Mouse (Mus musculus) megakaryocyte, adult 5-6 weeks (primary cell): Measurements from ENCODE around the gene Prkag2. TPM values are rescaled to one million over a fixed set of nuclear protein-coding genes. Genes with fewer than 3 reads are reported as not detected.
A peak's percentile ranks its signal among the peaks of the same experiment; 100 is the strongest.

Source experiments
- ATAC-seq: 2 replicates; pipeline ENCODE4 v1.8.0; 2016; ENCODE audit warnings: mild to moderate bottlenecking, inconsistent platforms; ENCODE audit not compliant: poor library complexity, severe bottlenecking
- total RNA-seq, 2 experiments: library from RNA; stranded (forward) in 1 of 2; stranded (reverse) in 1 of 2; fragments of 153-499, 151-499 nt in 1 of 2; fragments of 221-1000, 200-1000 nt in 1 of 2; gene quantifications; 2 replicates each; pipeline versions ENCODE4 v1.2.3 to v1.2.4; 2015 to 2017

Prkag2 gene
- total RNA-seq, 2 experiments from 2014 or later = 45.6 to 46.0 TPM

DNA sequence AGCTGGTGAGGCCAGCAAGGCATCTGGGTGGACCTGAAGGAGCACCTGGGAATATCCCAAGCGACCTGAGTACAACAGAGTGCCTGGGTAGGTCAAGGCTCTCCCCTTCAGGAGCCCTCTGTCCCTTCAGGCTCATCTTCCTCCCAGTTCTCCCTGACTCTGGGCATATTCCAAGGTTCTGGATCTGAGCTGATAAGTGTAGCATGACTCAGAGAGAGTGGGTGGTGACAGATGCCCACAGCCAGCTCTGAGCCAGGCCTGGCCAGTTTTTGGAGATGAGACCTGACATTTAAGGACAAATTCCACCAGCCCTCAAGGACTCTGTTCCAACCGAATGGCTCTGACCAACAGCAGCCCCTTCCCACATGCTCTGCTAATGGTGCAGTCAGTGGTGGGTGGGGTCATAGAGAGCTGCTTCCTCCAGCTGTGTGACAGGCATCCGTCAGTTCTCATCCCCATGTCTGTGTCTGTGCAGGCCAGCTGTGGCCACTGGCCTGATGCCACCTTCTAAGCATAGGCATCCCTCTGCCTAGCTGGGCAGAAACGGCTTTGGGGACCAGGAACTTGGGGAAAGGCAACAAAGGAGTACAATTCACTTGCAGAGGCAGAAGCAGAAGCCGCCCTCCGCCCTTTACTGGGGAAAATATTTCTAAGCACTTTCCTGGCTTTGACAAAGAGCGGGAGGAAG lies 46.3 kb downstream of the Prkag2 start:
- ATAC-seq = no peak

DNA sequence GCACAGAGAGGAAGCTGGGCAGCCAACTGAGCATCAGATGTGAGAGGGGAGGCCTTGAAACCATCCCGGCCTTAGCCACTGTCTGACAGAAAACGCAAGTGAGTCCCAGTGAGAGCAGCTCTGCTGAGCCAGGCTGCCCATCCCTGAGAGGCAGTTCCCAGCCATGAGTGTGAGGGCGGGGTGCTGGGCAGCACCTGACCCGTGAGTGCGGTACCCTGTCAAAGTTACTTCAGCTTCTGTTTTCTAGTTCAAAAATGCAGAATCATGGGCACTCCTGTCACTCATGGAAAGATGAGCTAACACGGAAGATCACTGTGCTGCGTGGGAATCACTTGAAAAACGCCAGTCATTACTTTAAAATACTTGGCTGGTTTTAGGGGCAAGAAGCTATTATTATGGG lies 49.6 kb downstream of the Prkag2 start:
- peak; percentile 63 for ATAC-seq

DNA sequence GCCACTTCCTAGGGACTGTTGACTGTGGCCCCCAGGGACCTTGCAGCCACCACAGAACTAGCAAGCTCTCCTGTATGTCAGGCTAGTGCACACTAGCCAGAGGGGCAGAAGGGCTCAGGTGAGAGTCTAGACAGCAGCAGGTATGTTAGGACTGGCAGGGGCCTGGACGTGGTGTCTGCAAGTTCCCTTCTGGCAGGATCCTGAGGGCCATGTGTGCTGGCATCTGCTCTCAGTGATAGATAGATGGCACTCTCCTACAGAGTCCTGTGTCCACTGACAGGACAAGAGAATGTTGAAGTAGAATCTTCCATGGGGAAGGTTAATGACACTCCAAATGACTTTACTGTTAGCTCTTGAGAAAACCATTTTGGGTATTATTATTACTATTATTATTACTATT lies 52.8 kb downstream of the Prkag2 start:
- ATAC-seq = no peak

DNA sequence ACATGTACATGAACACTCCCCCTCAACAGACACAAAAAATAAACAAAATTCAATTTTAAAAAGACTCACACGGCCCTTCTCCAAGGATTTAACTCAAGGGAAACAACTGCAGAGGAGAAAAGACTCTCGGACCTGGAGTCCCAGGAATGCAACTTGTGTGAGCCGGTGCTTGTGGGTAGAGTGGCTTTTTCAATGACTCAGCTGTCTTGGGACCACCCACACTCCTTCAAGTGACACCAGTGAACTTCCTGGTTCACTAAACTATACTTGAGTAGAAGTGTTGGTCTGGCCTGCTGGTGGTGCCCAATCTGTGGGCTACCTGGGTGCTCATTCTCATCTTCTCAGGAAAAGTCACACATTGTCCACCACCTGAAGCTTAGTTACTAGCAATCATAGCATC lies 53.7 kb downstream of the Prkag2 start:
- no peak for ATAC-seq

DNA sequence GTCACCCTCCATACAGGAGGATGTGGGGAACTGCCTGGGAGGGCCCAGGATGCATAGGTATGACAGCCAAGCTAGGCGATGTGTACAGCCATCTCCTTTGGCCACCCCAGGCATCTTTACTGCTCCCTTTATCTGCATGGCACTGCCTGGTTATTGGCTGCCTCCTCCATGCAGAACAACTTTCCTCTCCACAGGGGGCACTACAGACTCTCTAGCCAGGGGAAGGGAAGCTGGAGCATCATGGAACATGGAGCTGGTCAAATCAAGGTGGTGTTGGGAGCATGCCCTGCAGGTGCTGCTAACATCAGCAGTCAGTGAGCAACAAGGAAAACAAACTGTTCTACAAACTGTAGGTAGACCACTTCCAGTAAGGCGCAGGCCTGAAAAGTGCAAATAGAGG lies 56.4 kb downstream of the Prkag2 start:
- ATAC-seq = no peak

DNA sequence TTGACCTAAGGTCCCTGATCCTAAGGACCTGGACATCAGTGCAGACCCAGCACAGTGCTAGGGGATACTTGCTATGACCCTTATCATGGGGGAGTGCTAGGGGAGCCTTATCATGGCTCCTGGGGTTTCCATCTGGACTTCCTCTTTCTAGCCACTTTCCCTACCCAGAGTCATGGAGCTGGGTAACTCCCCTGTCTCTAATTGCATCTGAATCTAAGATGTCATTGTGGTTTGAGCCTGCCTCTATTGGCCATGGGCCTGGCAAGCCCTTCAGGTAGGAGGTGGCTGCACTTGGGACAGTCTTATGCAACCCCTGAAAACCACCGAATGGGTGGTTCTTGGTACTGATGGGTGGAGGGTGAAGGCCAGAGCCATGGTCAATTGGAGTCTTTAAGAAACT lies 58.5 kb downstream of the Prkag2 start:
- ATAC-seq = peak; percentile 88

DNA sequence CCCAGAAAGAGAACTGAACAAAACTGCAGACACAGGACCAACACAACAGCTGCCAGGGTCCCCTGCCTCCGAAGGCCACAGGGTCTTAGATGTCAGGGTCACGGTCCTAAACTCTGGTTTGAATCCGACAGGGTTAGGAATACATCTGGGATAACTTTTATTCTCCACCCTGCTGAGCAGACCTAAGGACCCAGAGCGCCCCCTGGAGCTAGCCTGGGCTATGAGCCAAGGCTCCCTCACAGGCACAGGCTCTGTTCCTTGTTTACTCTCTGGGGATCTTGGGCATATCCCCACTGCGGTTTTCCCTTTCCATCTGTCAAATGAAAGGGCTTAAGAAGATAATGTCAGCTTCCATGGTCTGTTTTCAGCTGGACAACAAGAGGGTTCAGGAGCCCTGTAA lies 59.1 kb downstream of the Prkag2 start:
- no peak for ATAC-seq

DNA sequence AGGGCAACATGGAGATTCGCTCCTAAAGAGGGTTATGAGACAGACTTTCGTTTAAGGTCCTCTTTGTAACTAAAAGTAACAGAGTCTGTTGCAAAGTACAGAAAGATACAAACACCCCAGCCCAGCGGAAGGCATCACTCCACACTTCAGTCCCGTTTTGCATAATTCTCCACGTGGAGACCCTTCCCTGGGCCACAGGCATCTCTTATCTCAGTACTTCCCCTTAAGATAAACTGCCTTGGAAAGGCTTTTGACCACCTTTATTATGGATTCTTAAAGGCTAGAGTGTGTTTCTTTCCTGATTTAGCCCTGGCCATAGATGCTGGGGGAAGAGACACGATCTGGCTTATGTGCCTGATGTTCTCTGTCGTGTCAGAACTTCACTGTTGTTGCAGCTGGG lies 59.5 kb downstream of the Prkag2 start:
- ATAC-seq = no peak

DNA sequence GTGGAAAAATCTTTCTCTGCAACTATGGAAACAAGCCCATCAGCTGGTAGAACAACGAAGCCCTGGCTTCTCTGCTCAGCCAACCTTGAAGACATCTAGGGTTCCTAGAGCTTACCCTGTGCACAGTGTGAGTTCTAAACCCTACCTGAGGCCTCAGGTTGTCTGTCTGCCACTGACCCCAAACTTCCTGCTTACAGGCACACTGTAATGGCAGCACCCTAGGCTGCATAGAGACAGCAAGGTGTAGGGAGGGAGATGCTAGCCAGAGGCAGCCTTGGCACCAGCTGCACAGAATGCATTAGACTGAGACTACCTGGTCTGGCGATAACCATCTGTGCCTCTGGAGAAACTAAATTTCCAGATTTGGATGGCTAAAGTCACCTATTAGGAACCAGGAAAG lies 61.6 kb downstream of the Prkag2 start:
- no peak for ATAC-seq

DNA sequence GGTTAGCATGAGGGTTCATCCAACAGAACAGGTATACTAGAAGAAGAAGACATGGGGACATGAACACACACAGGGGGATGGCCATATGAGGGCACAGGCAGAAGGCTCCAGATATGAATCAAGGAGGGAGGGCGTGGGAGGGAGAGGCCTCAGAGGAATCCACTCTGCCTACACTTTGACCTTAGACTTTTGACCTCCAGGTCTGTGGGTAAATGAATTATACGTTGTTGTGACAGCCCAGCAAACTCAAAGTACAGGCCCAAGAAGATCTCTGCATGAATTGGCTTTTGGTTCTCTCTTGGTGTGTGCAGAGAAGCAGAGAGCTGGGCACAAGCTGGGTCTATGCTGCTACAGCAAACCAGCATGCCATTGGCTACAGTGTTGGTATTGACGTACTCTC lies 65.1 kb downstream of the Prkag2 start:
- no peak for ATAC-seq

DNA sequence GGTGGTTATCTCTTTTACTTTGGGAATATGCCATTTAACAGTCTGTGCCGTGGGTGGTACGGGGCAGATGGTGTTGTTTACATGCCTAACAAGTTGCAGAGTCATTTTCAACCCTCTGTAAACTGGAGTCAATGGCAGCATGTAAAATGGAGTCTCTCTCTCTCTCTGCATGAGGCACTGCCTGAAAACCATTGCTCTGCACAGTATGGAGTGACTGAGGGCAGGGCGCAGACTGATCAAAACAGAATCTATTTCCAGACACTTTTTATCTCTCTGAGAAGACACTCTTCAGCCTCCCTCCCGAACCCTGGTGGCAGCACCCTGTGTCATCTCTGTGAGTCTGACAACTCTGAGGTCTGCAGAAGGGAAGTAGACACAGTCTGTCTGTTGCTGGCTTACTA lies 69.0 kb downstream of the Prkag2 start:
- no peak for ATAC-seq

DNA sequence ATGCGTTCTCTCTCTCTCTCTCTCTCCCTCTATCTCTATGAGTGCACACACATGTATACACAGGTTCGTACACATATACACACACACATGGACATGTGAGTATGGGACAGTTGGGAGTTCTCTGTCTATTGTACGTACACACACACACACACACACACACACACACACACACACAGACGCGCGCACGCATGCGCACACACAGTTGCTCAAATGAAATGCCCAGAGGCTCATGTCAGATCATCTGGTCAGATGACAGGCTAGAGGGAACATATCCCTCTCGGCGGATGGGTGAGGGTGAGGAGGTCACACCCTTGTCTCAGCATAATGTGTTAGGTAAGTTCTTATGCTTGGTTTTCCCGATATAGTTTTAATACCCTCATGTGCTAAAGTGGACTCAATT lies 69.4 kb downstream of the Prkag2 start:
- ATAC-seq = no peak

DNA sequence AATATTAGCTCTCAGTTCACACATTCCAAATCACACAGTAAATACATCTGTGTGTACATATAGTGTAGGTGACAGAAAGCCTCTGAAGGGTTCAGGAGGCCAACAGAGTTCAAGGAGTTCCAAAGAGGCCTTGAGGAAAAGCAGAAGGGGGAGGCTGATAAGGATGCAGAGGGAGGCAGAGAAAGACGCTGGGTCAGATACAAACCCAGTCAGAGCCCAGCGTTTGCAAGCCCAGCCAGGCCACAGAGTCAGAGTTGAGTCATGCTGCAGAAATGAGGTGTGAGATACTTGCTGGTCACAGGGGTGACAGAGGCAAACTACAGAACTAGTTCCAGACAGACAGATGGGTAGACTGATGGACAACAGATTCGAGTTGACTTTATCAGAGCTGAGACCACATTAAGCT lies 70.2 kb downstream of the Prkag2 start:
- no peak for ATAC-seq

DNA sequence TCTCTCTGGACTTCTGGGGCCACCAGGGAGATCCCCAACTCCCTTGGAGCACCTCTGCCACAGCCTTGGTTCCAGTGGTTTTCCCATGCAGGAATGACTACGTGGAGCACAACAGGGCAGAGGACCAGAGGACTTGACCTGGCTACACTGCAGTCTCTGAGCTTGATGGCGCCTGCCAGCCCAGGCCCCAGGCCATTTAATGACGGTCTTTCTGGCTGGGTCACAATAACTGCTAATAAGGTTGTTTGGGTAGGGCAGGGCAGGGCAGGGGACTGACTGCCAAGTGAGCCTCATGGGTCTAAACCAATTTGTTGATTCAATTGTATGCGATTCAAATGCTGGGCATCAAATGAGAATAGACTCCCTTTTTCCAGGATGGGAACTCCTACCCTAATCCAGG lies 72.8 kb downstream of the Prkag2 start:
- ATAC-seq = no peak

DNA sequence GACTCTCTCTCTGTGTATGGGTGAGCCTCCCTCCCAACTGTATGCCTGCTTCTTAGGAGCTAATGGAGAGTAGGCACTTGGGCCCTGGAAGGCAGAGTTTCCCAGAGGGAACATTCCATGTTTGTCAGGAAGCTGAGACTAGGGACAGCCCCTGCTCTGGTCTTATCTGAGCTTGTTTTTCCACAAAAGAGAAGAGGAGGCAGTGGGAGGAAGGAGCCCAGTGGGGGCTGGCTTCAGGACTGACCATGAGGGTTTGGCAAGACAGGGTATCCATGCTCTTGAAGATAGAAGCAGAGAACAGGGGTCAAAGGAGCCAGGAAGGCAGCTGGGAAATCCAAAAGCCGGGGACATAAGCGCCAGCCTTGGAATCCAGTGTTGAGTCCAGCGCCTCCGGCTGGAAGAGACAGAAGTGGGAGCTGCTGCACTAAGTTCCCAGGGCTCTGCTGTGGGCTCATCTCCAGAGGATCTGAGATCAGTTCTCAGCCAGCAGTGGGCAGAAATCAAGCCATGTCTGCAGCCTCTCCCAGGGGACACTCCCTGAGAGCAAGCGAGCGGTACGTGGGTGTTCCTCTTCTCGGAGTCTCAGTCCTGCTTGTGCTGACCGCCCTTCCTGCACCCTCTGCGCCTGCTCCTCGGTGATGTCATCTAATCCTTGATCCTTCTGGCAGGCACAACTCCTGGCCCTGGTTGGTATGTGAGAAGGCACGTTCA lies 75.0 kb downstream of the Prkag2 start:
- ATAC-seq = no peak

DNA sequence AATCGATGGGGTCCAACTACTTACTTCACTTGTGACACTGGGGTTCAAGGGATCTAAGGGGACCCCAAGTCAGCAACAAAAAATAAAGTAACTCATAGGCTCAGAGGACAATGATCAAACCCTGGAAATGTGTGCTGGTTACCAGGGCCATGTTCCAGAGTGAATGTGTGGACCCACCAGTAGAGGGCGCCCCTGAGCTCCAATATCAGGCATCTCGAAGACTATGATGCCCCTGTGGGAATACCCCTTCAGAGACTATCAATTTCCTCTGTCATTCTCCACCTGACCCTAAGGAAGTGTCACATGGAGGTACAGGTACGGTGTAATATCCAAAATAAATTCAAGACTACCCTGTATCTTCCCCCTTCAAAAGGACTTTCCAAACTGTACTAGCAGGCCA lies 77.5 kb downstream of the Prkag2 start:
- ATAC-seq = peak; percentile 55; the same call in 1 of the 2 replicates

DNA sequence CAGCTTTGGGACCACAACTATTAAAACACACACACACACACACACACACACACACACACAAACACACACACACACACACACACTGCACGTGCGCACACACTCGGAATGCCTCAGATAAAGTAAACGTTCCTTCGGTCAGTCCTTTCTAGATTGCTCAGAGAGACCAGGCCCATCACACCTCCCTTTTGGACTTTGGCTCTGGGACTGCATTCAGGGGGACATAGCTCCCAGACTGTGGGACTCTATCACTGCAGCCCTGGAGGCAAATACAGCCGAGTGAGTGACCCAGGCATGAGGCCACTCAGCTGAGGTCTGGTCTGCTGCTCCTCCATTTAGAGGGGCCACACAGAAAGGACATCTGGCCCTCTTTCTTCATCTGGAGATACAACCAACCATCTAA lies 81.2 kb downstream of the Prkag2 start:
- ATAC-seq = no peak

DNA sequence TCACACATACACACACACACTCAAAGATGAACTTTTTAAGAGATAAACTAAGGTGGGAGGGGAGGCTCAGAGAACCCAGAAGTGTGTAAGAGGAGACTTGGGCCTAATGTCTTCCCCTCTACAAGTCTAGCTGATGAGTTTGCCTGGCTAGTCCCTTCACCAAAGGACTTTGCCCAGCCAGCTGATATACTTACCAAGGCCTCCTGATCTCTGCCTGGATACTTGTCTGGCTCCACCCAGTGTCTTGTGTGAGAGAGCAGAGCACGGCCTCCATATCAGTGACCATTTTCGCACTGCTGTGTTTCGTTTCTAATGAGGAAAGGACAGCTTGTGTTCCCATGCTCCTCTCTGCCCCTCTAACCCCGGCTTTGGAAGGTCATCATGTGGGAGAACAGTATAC lies 88.3 kb downstream of the Prkag2 start:
- ATAC-seq = no peak

DNA sequence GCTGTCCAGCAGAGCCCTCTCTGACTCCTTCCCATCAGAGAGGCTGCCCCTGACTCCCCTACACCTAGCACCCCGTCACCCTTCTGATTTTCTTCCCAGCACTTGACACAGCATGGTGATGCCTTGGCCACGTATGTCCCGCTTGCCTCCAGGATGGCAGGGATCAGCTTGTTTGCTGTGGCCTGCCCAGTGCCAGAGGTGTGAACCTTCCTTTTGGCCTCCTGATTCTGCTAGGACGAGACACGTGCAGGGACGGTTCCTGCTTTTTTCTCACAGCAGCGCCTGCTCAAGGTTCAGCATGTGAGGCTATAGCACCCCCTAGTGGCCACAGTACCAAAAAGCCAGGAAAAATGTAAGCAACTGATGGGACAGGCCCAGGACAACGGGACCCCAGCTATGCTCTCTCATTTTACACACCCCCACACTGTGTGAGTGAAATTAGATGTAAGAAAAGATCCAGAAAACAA lies 89.4 kb downstream of the Prkag2 start:
- ATAC-seq = peak; percentile 69

DNA sequence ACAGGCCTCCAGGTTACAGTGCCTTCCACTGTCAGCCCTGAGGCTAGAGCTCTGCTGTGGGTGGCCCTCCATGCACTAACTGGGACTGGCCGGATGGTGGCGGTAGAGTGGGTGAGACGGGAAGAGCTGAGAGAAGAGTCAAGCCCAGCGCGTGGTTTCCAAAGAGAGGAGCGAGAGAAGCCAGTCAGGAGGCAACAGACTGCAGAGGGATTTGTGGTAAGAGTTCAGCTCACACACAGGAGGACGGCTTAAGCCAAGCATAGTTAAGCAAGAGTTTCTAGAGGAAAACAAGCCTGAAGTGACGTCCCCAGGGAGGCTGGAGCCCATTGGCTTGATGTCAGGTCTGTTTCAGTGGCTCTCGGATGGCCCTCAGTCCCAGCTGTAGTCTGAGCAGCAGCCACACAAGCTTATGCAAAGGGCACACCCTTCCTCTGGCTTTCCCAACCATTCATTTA lies 90.0 kb downstream of the Prkag2 start:
- peak; percentile 87 for ATAC-seq

DNA sequence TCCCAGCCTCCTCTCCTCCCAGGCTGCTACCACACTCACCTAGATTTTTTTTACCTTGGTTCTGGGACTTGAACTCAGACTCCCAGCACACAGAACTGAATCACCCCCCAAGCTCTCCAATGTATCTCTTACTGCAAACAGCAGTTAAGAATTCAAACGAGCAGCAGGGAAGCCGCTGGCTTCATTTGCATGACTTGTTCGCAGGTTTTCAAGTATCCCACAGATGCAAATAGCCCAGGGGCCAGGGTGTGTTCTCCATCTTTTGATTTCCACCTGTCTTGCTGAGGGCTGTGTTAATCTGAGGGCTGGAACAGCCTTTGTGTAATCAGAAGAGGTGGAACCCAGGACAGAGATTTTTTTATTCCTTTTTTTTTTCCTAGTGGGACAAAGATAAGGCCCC lies 90.7 kb downstream of the Prkag2 start:
- ATAC-seq = no peak

DNA sequence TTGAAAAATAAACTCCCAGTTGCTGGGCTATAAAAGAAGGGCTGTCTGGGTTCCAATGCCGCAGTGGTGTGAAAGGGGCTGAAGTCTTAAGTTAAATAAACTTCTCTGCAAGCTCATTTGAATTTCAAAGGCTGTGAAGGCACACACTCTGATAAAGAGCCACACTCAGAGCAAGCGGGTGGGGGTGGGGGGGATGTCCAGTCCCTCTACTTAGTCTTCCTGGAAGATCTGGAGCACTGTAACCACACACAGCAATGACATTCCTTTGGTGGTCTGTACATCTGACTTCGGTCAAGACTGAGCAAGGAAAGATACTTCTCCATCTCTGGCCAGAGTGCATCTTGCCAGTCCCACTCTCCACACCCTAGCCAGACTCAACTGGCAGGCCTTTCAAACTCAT lies 91.5 kb downstream of the Prkag2 start:
- no peak for ATAC-seq

DNA sequence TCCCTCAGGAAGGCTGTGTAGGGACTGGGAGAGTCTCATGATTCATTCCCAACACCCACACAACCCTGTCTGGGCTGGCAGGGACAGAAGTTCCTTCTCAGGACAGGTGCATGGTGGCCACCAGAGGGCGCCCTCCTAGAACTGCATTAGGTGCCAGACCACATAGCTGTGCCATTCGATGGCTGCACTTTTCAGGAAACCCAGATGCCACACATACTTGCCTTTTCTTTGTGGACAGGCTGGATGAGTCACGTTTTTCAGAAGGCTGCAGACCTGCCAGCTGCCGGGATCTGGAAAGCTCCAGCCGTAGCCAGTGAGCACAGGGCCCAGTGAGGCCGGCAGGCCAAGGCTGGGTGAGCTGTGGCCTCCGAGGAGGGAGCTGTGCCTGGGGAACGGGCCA lies 93.6 kb downstream of the Prkag2 start:
- peak; percentile 58 for ATAC-seq
